Mouse (Mus musculus) forebrain, embryonic 14.5 days (tissue): ENCODE data around the gene Loxl4. TPM values are rescaled to one million over a fixed set of nuclear protein-coding genes. Genes with fewer than 3 reads are reported as not detected.
A peak's percentile ranks its signal among the peaks of the same experiment; 100 is the strongest.

Experiments
- ATAC-seq: fragments of 200-750 bp; cut with Nextera tagmentation; 2 replicates; pipeline ENCODE4 v1.8.0; 2017; ENCODE audit warnings: mild to moderate bottlenecking, moderate library complexity
- DNase-seq: peaks from one replicate; pipeline ENCODE4 v3.0.0-alpha.2; 2015; ENCODE audit warnings: low spot score
- H3K27ac ChIP-seq: fragments of 300-500 bp; sonication (generic); 2 replicates; pipeline ENCODE4 v1.5.1; 2014; ENCODE audit warnings: low read depth, mild to moderate bottlenecking, control low read depth, low read length, moderate library complexity
- H3K27me3 ChIP-seq: fragments of 300-500 bp; sonication (generic); replicated peaks from 2 replicates; pipeline ENCODE4 v1.6.1; 2014; ENCODE audit warnings: low read length, control low read depth, mixed read lengths; ENCODE audit not compliant: control insufficient read depth, insufficient read depth
- H3K36me3 ChIP-seq: fragments of 300-500 bp; sonication (generic); 2 replicates; pipeline ENCODE4 v1.6.1; 2014; ENCODE audit warnings: low read length, control low read depth; ENCODE audit not compliant: control insufficient read depth, insufficient read depth
- H3K4me1 ChIP-seq: fragments of 300-500 bp; sonication (generic); 2 replicates; pipeline ENCODE4 v1.6.1; 2014; ENCODE audit warnings: antibody characterized with exemption, low read length, control low read depth; ENCODE audit not compliant: control insufficient read depth, insufficient read depth
- H3K4me2 ChIP-seq: fragments of 300-500 bp; sonication (generic); 2 replicates; pipeline ENCODE4 v1.6.1; 2014; ENCODE audit warnings: mild to moderate bottlenecking, control low read depth, low read length
- H3K4me3 ChIP-seq: fragments of 300-500 bp; sonication (generic); 2 replicates; pipeline ENCODE4 v1.5.1; 2014; ENCODE audit warnings: low read depth, low read length, control low read depth
- H3K9ac ChIP-seq: fragments of 300-500 bp; sonication (generic); 2 replicates; pipeline ENCODE4 v1.6.1; 2014; ENCODE audit warnings: mild to moderate bottlenecking, low read length, control low read depth, moderate library complexity
- H3K9me3 ChIP-seq: fragments of 300-500 bp; sonication (generic); replicated peaks from 2 replicates; pipeline ENCODE4 v1.6.1; 2016; ENCODE audit warnings: low read length, control low read depth, mixed read lengths; ENCODE audit not compliant: control insufficient read depth
- WGBS: fragments of 180-500 bp; shearing (Covaris S2); extraction: QIAGEN DNeasy Blood & Tissue Kit; methylation state at CpG from one replicate; pipeline ENCODE4 v1.1.7; 2014; 5-methylcytosine and 5-hydroxymethylcytosine counted together
- polyA plus RNA-seq: library from polyadenylated mRNA; unstranded; fragments of >200 nt; fragmentation: Nextera tagmentation; extraction: Ambion mirVana; gene quantifications from 2 replicates; pipeline ENCODE4 v1.2.1, GENCODE M21; 2014

Gene Loxl4
- 0.07 and 0.13 TPM in 2 replicates for polyA plus RNA-seq

- DNase-seq: peak; percentile 14
- H3K27ac ChIP-seq: no peak within 1 kb of the TSS
- no peaks in the 10 kb centered on the region for H3K9me3 ChIP-seq
- H3K9ac ChIP-seq: no peak within 1 kb of the TSS
- peaks cover 5% of the 10 kb centered on the region for H3K4me1 ChIP-seq
- H3K27me3 ChIP-seq: peaks cover 2% of the 10 kb centered on the region; the same call in 1 of the 2 replicates
- peak within 1 kb of the TSS; percentile 24 for H3K4me3 ChIP-seq
- H3K36me3 ChIP-seq: no peaks in the 10 kb centered on the region
- ATAC-seq: peak; percentile 40
- WGBS: 1% methylated on average over 35 of the region's 37 CpGs
- peak within 1 kb of the TSS; percentile 57 for H3K4me2 ChIP-seq
Observed at GRCm38 (mm10) chr19:42612654-42613053, at the start of gene Loxl4. Loxl4 (minus strand) TSS chr19:42612813.

GRCm38 (mm10) chr19:42661430-42662164, 49.0 kb upstream of the Loxl4 start:
- WGBS: 89% methylated on average over 9 of the region's 9 CpGs
- Histone ChIP-seq H3K4me3 (no peak overlapping the region), H3K9ac (no peak overlapping the region), H3K27me3 (peaks cover 4% of the 10 kb centered on the region; the same call in 1 of the 2 replicates), H3K4me2 (no peak overlapping the region), H3K36me3 (no peaks in the 10 kb centered on the region), H3K27ac (no peak overlapping the region), H3K9me3 (no peaks in the 10 kb centered on the region), H3K4me1 (peaks cover 5% of the 10 kb centered on the region; the same call in 1 of the 2 replicates)
- ATAC-seq (no peak), DNase-seq (no peak)

GRCm38 (mm10) chr19:42660244-42660565, 47.6 kb upstream of the Loxl4 start:
- peaks cover 4% of the 10 kb centered on the region; the same call in 1 of the 2 replicates for H3K27me3 ChIP-seq
- H3K27ac ChIP-seq: no peak overlapping the region
- 89% methylated on average over 2 of the region's 2 CpGs for WGBS
- ATAC-seq (no peak), DNase-seq (no peak)
- H3K4me2 ChIP-seq: no peak overlapping the region
- H3K9me3 ChIP-seq: no peaks in the 10 kb centered on the region
- no peak overlapping the region for H3K9ac ChIP-seq
- peaks cover 5% of the 10 kb centered on the region; the same call in 1 of the 2 replicates for H3K4me1 ChIP-seq
- no peak overlapping the region for H3K4me3 ChIP-seq
- H3K36me3 ChIP-seq: no peaks in the 10 kb centered on the region

- Histone ChIP-seq H3K4me2 (0 out of 2 replicates have a peak overlapping the region, but pooled peaks have one; percentile 6), H3K4me1 (peaks cover 5% of the 10 kb centered on the region; the same call in 1 of the 2 replicates), H3K27me3 (peaks cover 4% of the 10 kb centered on the region; the same call in 1 of the 2 replicates), H3K4me3 (no peak overlapping the region), H3K36me3 (no peaks in the 10 kb centered on the region), H3K9ac (no peak overlapping the region), H3K27ac (no peak overlapping the region), H3K9me3 (no peaks in the 10 kb centered on the region)
- peak; percentile 52; the same call in 1 of the 2 replicates for ATAC-seq
- peak; percentile 56 for DNase-seq
- 18% methylated on average over 21 of the region's 21 CpGs for WGBS
Observed at GRCm38 (mm10) chr19:42659354-42660243, 47.0 kb upstream of the Loxl4 start.

GRCm38 (mm10) chr19:42658435-42659135, 46.0 kb upstream of the Loxl4 start:
- Histone ChIP-seq H3K9me3 (no peaks in the 10 kb centered on the region), H3K9ac (no peak overlapping the region), H3K4me3 (no peak overlapping the region), H3K4me1 (peaks cover 5% of the 10 kb centered on the region; the same call in 1 of the 2 replicates), H3K27me3 (peaks cover 4% of the 10 kb centered on the region; the same call in 1 of the 2 replicates), H3K4me2 (no peak overlapping the region), H3K36me3 (no peaks in the 10 kb centered on the region), H3K27ac (no peak overlapping the region)
- DNase-seq (no peak), ATAC-seq (no peak)
- 76% methylated on average over 6 of the region's 6 CpGs for WGBS

- DNase-seq (peak; percentile 89), ATAC-seq (peak; percentile 75)
- Histone ChIP-seq H3K9me3 (no peaks in the 10 kb centered on the region), H3K27me3 (peaks cover 4% of the 10 kb centered on the region; the same call in 1 of the 2 replicates), H3K4me1 (peaks cover 5% of the 10 kb centered on the region; the same call in 1 of the 2 replicates), H3K27ac (no peak overlapping the region), H3K4me3 (no peak overlapping the region), H3K9ac (no peak overlapping the region), H3K36me3 (no peaks in the 10 kb centered on the region), H3K4me2 (no peak overlapping the region)
- WGBS: 43% methylated on average over 4 of the region's 4 CpGs
Observed at GRCm38 (mm10) chr19:42657769-42658168, 45.2 kb upstream of the Loxl4 start.

- no peak overlapping the region for H3K4me2 ChIP-seq
- no peak for DNase-seq
Observed at GRCm38 (mm10) chr19:42657306-42657705, 44.7 kb upstream of the Loxl4 start.

GRCm38 (mm10) chr19:42655006-42655405, 42.4 kb upstream of the Loxl4 start:
- Histone ChIP-seq H3K9ac (no peak overlapping the region), H3K4me1 (peaks cover 5% of the 10 kb centered on the region; the same call in 1 of the 2 replicates), H3K27me3 (peaks cover 4% of the 10 kb centered on the region; the same call in 1 of the 2 replicates), H3K9me3 (no peaks in the 10 kb centered on the region), H3K27ac (no peak overlapping the region), H3K4me3 (no peak overlapping the region), H3K36me3 (no peaks in the 10 kb centered on the region), H3K4me2 (no peak overlapping the region)
- peak; percentile 69 for DNase-seq
- ATAC-seq: peak; percentile 16; the same call in 1 of the 2 replicates
- 46% methylated on average over 1 of the region's 1 CpGs for WGBS

More at GRCm38 (mm10) chr19:42657306-42657705, 44.7 kb upstream of the Loxl4 start:
- Histone ChIP-seq H3K27ac (no peak overlapping the region), H3K4me1 (peaks cover 5% of the 10 kb centered on the region; the same call in 1 of the 2 replicates), H3K4me3 (no peak overlapping the region), H3K9ac (no peak overlapping the region), H3K9me3 (no peaks in the 10 kb centered on the region), H3K27me3 (peaks cover 4% of the 10 kb centered on the region; the same call in 1 of the 2 replicates), H3K36me3 (no peaks in the 10 kb centered on the region)
- peak; percentile 8; the same call in 1 of the 2 replicates for ATAC-seq
- 96% methylated on average over 2 of the region's 2 CpGs for WGBS
